Mouse (Mus musculus) kidney, embryonic 16.5 days (tissue): ENCODE measurements at regions not wholly inside any gene's neighbourhood (a gene's known extent, or its start where the extent isn't known, plus 50 kb on each side); places are given as distances from the start of the nearest gene placed in this dataset.

Source experiments
- ATAC-seq: fragments of 200-750 bp; cut with Nextera tagmentation; 2 replicates; pipeline ENCODE4 v1.8.0; 2017; ENCODE audit warnings: moderate TSS enrichment; ENCODE audit not compliant: low FRiP score, low TSS enrichment
- H3K27ac ChIP-seq: fragments of 300-500 bp; sonication (generic); 2 replicates; pipeline ENCODE4 v1.5.1; 2014; ENCODE audit warnings: low read length
- H3K27me3 ChIP-seq: fragments of 300-500 bp; sonication (generic); 2 replicates; pipeline ENCODE4 v1.6.1; 2014; ENCODE audit warnings: low read length, control low read depth, mixed read lengths; ENCODE audit not compliant: insufficient read depth
- H3K36me3 ChIP-seq: fragments of 300-500 bp; sonication (generic); 2 replicates; pipeline ENCODE4 v1.6.1; 2014; ENCODE audit warnings: low read length, control low read depth, mixed read lengths; ENCODE audit not compliant: insufficient read depth
- H3K4me1 ChIP-seq: fragments of 300-500 bp; sonication (generic); 2 replicates; pipeline ENCODE4 v1.6.1; 2014; ENCODE audit warnings: low read length, control low read depth, mixed read lengths; ENCODE audit not compliant: insufficient read depth
- H3K4me2 ChIP-seq: fragments of 300-500 bp; sonication (generic); replicated peaks from 2 replicates; pipeline ENCODE4 v1.6.1; 2014; ENCODE audit warnings: low read depth, low read length
- H3K4me3 ChIP-seq: fragments of 300-500 bp; sonication (generic); 2 replicates; pipeline ENCODE4 v1.5.1; 2014; ENCODE audit warnings: mild to moderate bottlenecking, low read length
- H3K9ac ChIP-seq: fragments of 300-500 bp; sonication (generic); replicated peaks from 2 replicates; pipeline ENCODE4 v1.6.1; 2014; ENCODE audit warnings: low read length
- H3K9me3 ChIP-seq: fragments of 300-500 bp; sonication (generic); 2 replicates; pipeline ENCODE4 v1.6.1; 2016; ENCODE audit warnings: low read length, control low read depth
- WGBS: fragments of 180-500 bp; shearing (Covaris S2); extraction: QIAGEN DNeasy Blood & Tissue Kit; methylation state at CpG from one replicate; pipeline ENCODE4 v1.1.7; 2014; 5-methylcytosine and 5-hydroxymethylcytosine counted together

GRCm38 (mm10) chr11:19073265-19073664 is 54.5 kb upstream of the Meis1 start:
- WGBS = 76% methylated on average over 5 of the region's 5 CpGs
- no peak overlapping the region for H3K4me2 ChIP-seq
- ATAC-seq = no peak

GRCm38 (mm10) chr11:19073887-19074564 is 55.2 kb upstream of the Meis1 start:
- H3K4me3 ChIP-seq = no peak overlapping the region
- H3K9ac ChIP-seq = no peak overlapping the region
- no peak overlapping the region for H3K27ac ChIP-seq
- H3K4me2 ChIP-seq = no peak overlapping the region
- H3K9me3 ChIP-seq = no peaks in the 10 kb centered on the region
- 68% methylated on average over 11 of the region's 11 CpGs for WGBS
- H3K27me3 ChIP-seq = no peaks in the 10 kb centered on the region
- ATAC-seq = no peak
- no peaks in the 10 kb centered on the region for H3K36me3 ChIP-seq
- H3K4me1 ChIP-seq = no peaks in the 10 kb centered on the region

More at GRCm38 (mm10) chr11:19073265-19073664, 54.5 kb upstream of the Meis1 start:
- H3K36me3 ChIP-seq = no peaks in the 10 kb centered on the region
- no peak overlapping the region for H3K27ac ChIP-seq
- H3K9ac ChIP-seq = no peak overlapping the region
- H3K27me3 ChIP-seq = no peaks in the 10 kb centered on the region
- no peaks in the 10 kb centered on the region for H3K9me3 ChIP-seq
- H3K4me1 ChIP-seq = no peaks in the 10 kb centered on the region
- H3K4me3 ChIP-seq = no peak overlapping the region

- 69% methylated on average over 15 of the region's 15 CpGs for WGBS
- Histone ChIP-seq H3K27me3 (no peaks in the 10 kb centered on the region), H3K9me3 (no peaks in the 10 kb centered on the region), H3K36me3 (no peaks in the 10 kb centered on the region), H3K4me3 (no peak overlapping the region), H3K27ac (no peak overlapping the region), H3K9ac (no peak overlapping the region), H3K4me2 (no peak overlapping the region), H3K4me1 (no peaks in the 10 kb centered on the region)
- no peak for ATAC-seq
Observed at GRCm38 (mm10) chr11:19091101-19091857, 72.5 kb upstream of the Meis1 start.

- no peak overlapping the region for H3K4me2 ChIP-seq
- no peak overlapping the region for H3K9ac ChIP-seq
- no peaks in the 10 kb centered on the region for H3K4me1 ChIP-seq
- WGBS = 70% methylated on average over 9 of the region's 9 CpGs
- H3K9me3 ChIP-seq = no peaks in the 10 kb centered on the region
- H3K4me3 ChIP-seq = no peak overlapping the region
- no peak for ATAC-seq
- no peak overlapping the region for H3K27ac ChIP-seq
- H3K36me3 ChIP-seq = no peaks in the 10 kb centered on the region
- H3K27me3 ChIP-seq = no peaks in the 10 kb centered on the region
Observed at GRCm38 (mm10) chr11:19092967-19093745, 74.4 kb upstream of the Meis1 start.

GRCm38 (mm10) chr11:19093749-19094148 is 75.0 kb upstream of the Meis1 start:
- Histone ChIP-seq H3K36me3 (no peaks in the 10 kb centered on the region), H3K9me3 (no peaks in the 10 kb centered on the region), H3K27me3 (no peaks in the 10 kb centered on the region), H3K9ac (no peak overlapping the region), H3K4me3 (no peak overlapping the region), H3K4me2 (no peak overlapping the region), H3K27ac (no peak overlapping the region), H3K4me1 (no peaks in the 10 kb centered on the region)
- 70% methylated on average over 4 of the region's 4 CpGs for WGBS
- ATAC-seq = no peak

- Histone ChIP-seq H3K27me3 (no peaks in the 10 kb centered on the region), H3K4me3 (no peak overlapping the region), H3K9me3 (no peaks in the 10 kb centered on the region), H3K4me2 (no peak overlapping the region), H3K9ac (no peak overlapping the region), H3K27ac (no peak overlapping the region), H3K4me1 (no peaks in the 10 kb centered on the region), H3K36me3 (no peaks in the 10 kb centered on the region)
- no peak for ATAC-seq
- 81% methylated on average over 14 of the region's 14 CpGs for WGBS
Observed at GRCm38 (mm10) chr11:19094183-19094582, 75.4 kb upstream of the Meis1 start.

- Histone ChIP-seq H3K27me3 (no peaks in the 10 kb centered on the region; the same call in 1 of the 2 replicates), H3K9ac (no peak overlapping the region), H3K36me3 (no peaks in the 10 kb centered on the region), H3K9me3 (no peaks in the 10 kb centered on the region), H3K4me1 (no peaks in the 10 kb centered on the region), H3K4me2 (no peak overlapping the region), H3K27ac (no peak overlapping the region), H3K4me3 (no peak overlapping the region)
- ATAC-seq = no peak
- WGBS = 53% methylated on average over 7 of the region's 7 CpGs
Observed at GRCm38 (mm10) chr11:19102981-19103568, 84.3 kb upstream of the Meis1 start.

GRCm38 (mm10) chr11:19107180-19107579 is 88.4 kb upstream of the Meis1 start:
- no peak for ATAC-seq
- 89% methylated on average over 6 of the region's 6 CpGs for WGBS
- no peaks in the 10 kb centered on the region for H3K36me3 ChIP-seq
- no peaks in the 10 kb centered on the region for H3K9me3 ChIP-seq
- no peaks in the 10 kb centered on the region; the same call in 1 of the 2 replicates for H3K27me3 ChIP-seq
- no peak overlapping the region for H3K27ac ChIP-seq
- no peaks in the 10 kb centered on the region for H3K4me1 ChIP-seq
- H3K4me2 ChIP-seq = no peak overlapping the region
- no peak overlapping the region for H3K9ac ChIP-seq
- H3K4me3 ChIP-seq = no peak overlapping the region

- Histone ChIP-seq H3K4me3 (no peak overlapping the region), H3K9me3 (no peaks in the 10 kb centered on the region), H3K4me1 (no peaks in the 10 kb centered on the region), H3K36me3 (no peaks in the 10 kb centered on the region), H3K9ac (no peak overlapping the region), H3K27ac (no peak overlapping the region), H3K4me2 (no peak overlapping the region), H3K27me3 (no peaks in the 10 kb centered on the region)
- 57% methylated on average over 4 of the region's 4 CpGs for WGBS
- no peak for ATAC-seq
Observed at GRCm38 (mm10) chr11:19109055-19109454, 90.3 kb upstream of the Meis1 start.
